Mouse (Mus musculus): ENCODE measurements around the gene Folr2. TPM values are rescaled to one million over a fixed set of nuclear protein-coding genes. Genes with fewer than 3 reads are reported as not detected.

Folr2 gene
- polyA plus RNA-seq, 1 experiment from 2014 or later = 2.0 TPM

- Histone ChIP-seq H3K9ac (ENCODE audit: low read length) (no peak overlapping the region), H3K4me3 (ENCODE audit: low read depth, low read length) (no peak overlapping the region), H3K9me3 (ENCODE audit: control insufficient read depth, low read length) (no peaks in the 10 kb centered on the region), H3K4me1 (replicated peaks; ENCODE audit: control insufficient read depth, insufficient read depth) (no peaks in the 10 kb centered on the region), H3K36me3 (ENCODE audit: control insufficient read depth, insufficient read depth, low read length) (no peaks in the 10 kb centered on the region), H3K27ac (replicated peaks) (no peak overlapping the region), H3K4me2 (replicated peaks; ENCODE audit: low read depth) (no peak overlapping the region), H3K27me3 (ENCODE audit: control insufficient read depth, insufficient read depth, low read length) (no peaks in the 10 kb centered on the region)
- 74% methylated on average over 7 of the region's 7 CpGs for WGBS
- ATAC-seq (ENCODE audit: low FRiP score, low TSS enrichment) (no peak), DNase-seq (ENCODE audit: low spot score) (no peak)
- TF ChIP-seq EP300 (optimal IDR thresholded peaks at IDR 0.05) = no peak
- TF ChIP-seq CTCF (IDR thresholded peaks at IDR 0.05; ENCODE audit: low read depth) = no peak
These were observed 12.1 kb upstream of the Folr2 start for GRCm38 (mm10) chr7:101869163-101869500.

- TF ChIP-seq CTCF (IDR thresholded peaks at IDR 0.05; ENCODE audit: low read depth) = no peak
- no peak for TF ChIP-seq EP300 (optimal IDR thresholded peaks at IDR 0.05)
- no peak overlapping the region for H3K27ac ChIP-seq (replicated peaks)
- DNase-seq (ENCODE audit: low spot score) (no peak), ATAC-seq (ENCODE audit: low FRiP score, low TSS enrichment) (no peak)
- H3K9me3 ChIP-seq (ENCODE audit: control insufficient read depth, low read length) = no peaks in the 10 kb centered on the region
- H3K27me3 ChIP-seq (ENCODE audit: control insufficient read depth, insufficient read depth, low read length) = no peaks in the 10 kb centered on the region
- no peak overlapping the region for H3K9ac ChIP-seq (ENCODE audit: low read length)
- no peak overlapping the region for H3K4me2 ChIP-seq (replicated peaks; ENCODE audit: low read depth)
- no peak overlapping the region for H3K4me3 ChIP-seq (ENCODE audit: low read depth, low read length)
- no peaks in the 10 kb centered on the region for H3K36me3 ChIP-seq (ENCODE audit: control insufficient read depth, insufficient read depth, low read length)
- H3K4me1 ChIP-seq (replicated peaks; ENCODE audit: control insufficient read depth, insufficient read depth) = no peaks in the 10 kb centered on the region
- 73% methylated on average over 13 of the region's 13 CpGs for whole genome bisulfite sequencing
These were observed 11.5 kb upstream of the Folr2 start for GRCm38 (mm10) chr7:101868241-101869162.

- TF ChIP-seq CTCF (IDR thresholded peaks at IDR 0.05; ENCODE audit: low read depth) (no peak), EP300 (optimal IDR thresholded peaks at IDR 0.05) (no peak)
- H3K4me3 ChIP-seq (ENCODE audit: low read depth, low read length) = no peak overlapping the region
- 100% methylated on average over 3 of the region's 4 CpGs for WGBS
These were observed 10.5 kb upstream of the Folr2 start for GRCm38 (mm10) chr7:101867482-101867881.

GRCm38 (mm10) chr7:101866491-101867265 lies 9.7 kb upstream of the Folr2 start:
- no peaks in the 10 kb centered on the region for H3K9me3 ChIP-seq (ENCODE audit: control insufficient read depth, low read length)
- no peaks in the 10 kb centered on the region for H3K27me3 ChIP-seq (ENCODE audit: control insufficient read depth, insufficient read depth, low read length)
- no peak overlapping the region for H3K9ac ChIP-seq (ENCODE audit: low read length)
- H3K27ac ChIP-seq (replicated peaks) = no peak overlapping the region
- H3K4me1 ChIP-seq (replicated peaks; ENCODE audit: control insufficient read depth, insufficient read depth) = no peaks in the 10 kb centered on the region
- H3K36me3 ChIP-seq (ENCODE audit: control insufficient read depth, insufficient read depth, low read length) = no peaks in the 10 kb centered on the region
- WGBS = 74% methylated on average over 11 of the region's 11 CpGs
- TF ChIP-seq CTCF (IDR thresholded peaks at IDR 0.05; ENCODE audit: low read depth) = no peak
- TF ChIP-seq EP300 (optimal IDR thresholded peaks at IDR 0.05) = no peak
- DNase-seq (ENCODE audit: low spot score) (no peak), ATAC-seq (ENCODE audit: low FRiP score, low TSS enrichment) (no peak)
- no peak overlapping the region for H3K4me2 ChIP-seq (replicated peaks; ENCODE audit: low read depth)
- no peak overlapping the region for H3K4me3 ChIP-seq (ENCODE audit: low read depth, low read length)

More at GRCm38 (mm10) chr7:101867482-101867881, 10.5 kb upstream of the Folr2 start:
- H3K9me3 ChIP-seq (ENCODE audit: control insufficient read depth, low read length) = no peaks in the 10 kb centered on the region
- ATAC-seq (ENCODE audit: low FRiP score, low TSS enrichment) (no peak), DNase-seq (ENCODE audit: low spot score) (no peak)
- H3K36me3 ChIP-seq (ENCODE audit: control insufficient read depth, insufficient read depth, low read length) = no peaks in the 10 kb centered on the region
- no peak overlapping the region for H3K27ac ChIP-seq (replicated peaks)
- H3K9ac ChIP-seq (ENCODE audit: low read length) = no peak overlapping the region
- no peak overlapping the region for H3K4me2 ChIP-seq (replicated peaks; ENCODE audit: low read depth)
- no peaks in the 10 kb centered on the region for H3K4me1 ChIP-seq (replicated peaks; ENCODE audit: control insufficient read depth, insufficient read depth)
- no peaks in the 10 kb centered on the region for H3K27me3 ChIP-seq (ENCODE audit: control insufficient read depth, insufficient read depth, low read length)

GRCm38 (mm10) chr7:101863415-101863814 lies 6.4 kb upstream of the Folr2 start, which contains the start of gene Anapc15:
TSS of gene Anapc15 (plus strand) at chr7:101863715.
- H3K9ac ChIP-seq (ENCODE audit: low read length) = no peak within 1 kb of the TSS
- DNase-seq (ENCODE audit: low spot score) (no peak), ATAC-seq (ENCODE audit: low FRiP score, low TSS enrichment) (no peak)
- no peak within 1 kb of the TSS for H3K4me3 ChIP-seq (ENCODE audit: low read depth, low read length)
- H3K9me3 ChIP-seq (ENCODE audit: control insufficient read depth, low read length) = no peaks in the 10 kb centered on the region
- WGBS = 64% methylated on average over 3 of the region's 3 CpGs
- H3K4me2 ChIP-seq (replicated peaks; ENCODE audit: low read depth) = no peak within 1 kb of the TSS
- H3K4me1 ChIP-seq (replicated peaks; ENCODE audit: control insufficient read depth, insufficient read depth) = no peaks in the 10 kb centered on the region
- no peaks in the 10 kb centered on the region for H3K27me3 ChIP-seq (ENCODE audit: control insufficient read depth, insufficient read depth, low read length)
- no peaks in the 10 kb centered on the region for H3K36me3 ChIP-seq (ENCODE audit: control insufficient read depth, insufficient read depth, low read length)
- TF ChIP-seq CTCF (IDR thresholded peaks at IDR 0.05; ENCODE audit: low read depth) = no peak
- no peak within 1 kb of the TSS for H3K27ac ChIP-seq (replicated peaks)
